Mouse (Mus musculus): Measurements from ENCODE around the gene 1700019N19Rik.

- TF ChIP-seq CTCF (IDR thresholded peaks at IDR 0.05; ENCODE audit: low read depth) (no peak), EP300 (IDR thresholded peaks at IDR 0.05; ENCODE audit: low read depth) (no peak)
Observed at GRCm38 (mm10) chr19:58738111-58738510, 56.1 kb downstream of the 1700019N19Rik start.
